Mouse (Mus musculus) testis, adult 2 months (tissue): ENCODE results near the gene Gpx4. TPM values are rescaled to one million over a fixed set of nuclear protein-coding genes. Genes with fewer than 3 reads are reported as not detected.

Experiments
- H3K27ac ChIP-seq: fragments of 200-500 bp; 2 replicates; pipeline ENCODE4 v1.5.1; 2012; ENCODE audit warnings: low read depth, low read length; ENCODE audit not compliant: control insufficient read depth, insufficient read depth
- H3K27me3 ChIP-seq: fragments of 200-500 bp; 2 replicates; pipeline ENCODE4 v1.6.1; 2012; ENCODE audit warnings: mild to moderate bottlenecking, low read length, moderate library complexity; ENCODE audit not compliant: control insufficient read depth, insufficient read depth
- H3K36me3 ChIP-seq: fragments of 200-500 bp; 2 replicates; pipeline ENCODE4 v1.6.1; 2012; ENCODE audit warnings: mild to moderate bottlenecking, low read length; ENCODE audit not compliant: control insufficient read depth, insufficient read depth
- H3K4me1 ChIP-seq: fragments of 200-500 bp; 2 replicates; pipeline ENCODE4 v1.6.1; 2012; ENCODE audit warnings: low read length; ENCODE audit not compliant: control insufficient read depth, insufficient read depth
- H3K4me3 ChIP-seq: fragments of 200-500 bp; 2 replicates; pipeline ENCODE4 v1.5.1; 2012; ENCODE audit warnings: low read depth, mild to moderate bottlenecking, low read length, moderate library complexity, mixed read lengths; ENCODE audit not compliant: control insufficient read depth
- CTCF ChIP-seq: fragments of 200-500 bp; IDR thresholded peaks from 2 replicates; pipeline ENCODE4 v1.5.1; 2012; ENCODE audit warnings: low read depth, mild to moderate bottlenecking, inconsistent platforms, low read length, moderate library complexity; ENCODE audit not compliant: control insufficient read depth, insufficient read depth, insufficient replicate concordance
- POLR2A ChIP-seq: fragments of 200-500 bp; IDR thresholded peaks from 2 replicates; pipeline ENCODE4 v1.6.1; 2012; ENCODE audit warnings: low read depth, mild to moderate bottlenecking, inconsistent platforms, low read length, moderate library complexity; ENCODE audit not compliant: control insufficient read depth
- polyA plus RNA-seq: library from polyadenylated mRNA; depleted of rRNA; stranded (reverse); fragments of >200 nt; gene quantifications from 2 replicates; pipeline ENCODE4 v1.2.3, GENCODE M21; 2012

Gene Gpx4
- polyA plus RNA-seq, 1 experiment, result 3,516 TPM

DNA sequence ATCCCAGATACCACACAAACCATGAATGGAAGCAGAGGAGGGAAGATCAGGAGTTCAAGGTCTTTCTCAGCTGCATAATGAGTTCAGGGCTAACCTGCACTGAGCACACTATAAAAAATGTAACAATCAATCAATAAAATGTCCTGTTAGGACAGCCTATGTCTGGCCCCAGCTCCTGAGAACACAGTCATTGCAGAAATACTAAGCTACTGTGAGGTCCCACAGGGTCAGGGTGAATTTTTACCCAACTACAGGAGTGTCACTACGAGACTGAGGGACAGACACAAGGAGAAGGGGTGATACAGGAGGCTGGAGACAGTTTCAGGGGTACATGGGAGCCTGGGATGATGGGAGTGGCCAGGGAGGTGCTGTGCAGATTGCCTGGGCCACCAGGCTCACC, 31.4 kb downstream of the Gpx4 start:
- Histone ChIP-seq H3K4me1 (no peaks in the 10 kb centered on the region; the same call in 1 of the 2 replicates), H3K27me3 (no peaks in the 10 kb centered on the region), H3K27ac (no peak overlapping the region), H3K36me3 (no peaks in the 10 kb centered on the region), H3K4me3 (no peak overlapping the region)
- TF ChIP-seq CTCF, result no peak
- TF ChIP-seq POLR2A, result no peak

- TF ChIP-seq CTCF, result no peak
- no peak for TF ChIP-seq POLR2A
- no peak overlapping the region for H3K4me3 ChIP-seq
- H3K4me1 ChIP-seq, result no peaks in the 10 kb centered on the region; the same call in 1 of the 2 replicates
- H3K27ac ChIP-seq, result no peak overlapping the region
- no peaks in the 10 kb centered on the region for H3K36me3 ChIP-seq
- no peaks in the 10 kb centered on the region for H3K27me3 ChIP-seq
These were observed 33.6 kb downstream of the Gpx4 start for GRCm38 (mm10) chr10:80080396-80081070.

DNA sequence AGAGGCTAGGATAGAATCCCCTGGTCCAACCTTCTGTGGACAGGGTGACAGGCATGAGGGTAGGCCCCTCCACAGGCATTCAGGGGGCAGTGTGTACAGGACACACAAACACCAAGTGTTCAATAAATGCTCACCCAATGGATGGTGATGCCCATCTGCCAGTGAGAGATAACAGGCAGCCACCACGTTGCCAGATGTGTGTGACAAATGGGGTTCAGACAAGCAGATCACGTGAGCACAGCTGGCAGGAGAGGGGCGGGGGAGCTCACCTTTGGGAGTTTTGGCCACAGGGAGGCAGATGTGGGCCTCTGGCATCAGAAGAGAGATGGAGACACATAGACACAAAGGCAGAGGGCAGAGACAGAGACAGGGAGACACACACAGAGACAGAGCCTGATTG, 34.1 kb downstream of the Gpx4 start:
- H3K4me3 ChIP-seq, result no peak overlapping the region
- no peaks in the 10 kb centered on the region; the same call in 1 of the 2 replicates for H3K4me1 ChIP-seq
- no peak overlapping the region for H3K27ac ChIP-seq
- TF ChIP-seq CTCF (no peak), POLR2A (no peak)
- H3K27me3 ChIP-seq, result no peaks in the 10 kb centered on the region
- no peaks in the 10 kb centered on the region for H3K36me3 ChIP-seq

GRCm38 (mm10) chr10:80084817-80085487, 38.0 kb downstream of the Gpx4 start:
- Histone ChIP-seq H3K27ac (no peak overlapping the region), H3K4me3 (no peak overlapping the region), H3K27me3 (no peaks in the 10 kb centered on the region), H3K4me1 (no peaks in the 10 kb centered on the region), H3K36me3 (no peaks in the 10 kb centered on the region)
- TF ChIP-seq CTCF (no peak), POLR2A (no peak)

DNA sequence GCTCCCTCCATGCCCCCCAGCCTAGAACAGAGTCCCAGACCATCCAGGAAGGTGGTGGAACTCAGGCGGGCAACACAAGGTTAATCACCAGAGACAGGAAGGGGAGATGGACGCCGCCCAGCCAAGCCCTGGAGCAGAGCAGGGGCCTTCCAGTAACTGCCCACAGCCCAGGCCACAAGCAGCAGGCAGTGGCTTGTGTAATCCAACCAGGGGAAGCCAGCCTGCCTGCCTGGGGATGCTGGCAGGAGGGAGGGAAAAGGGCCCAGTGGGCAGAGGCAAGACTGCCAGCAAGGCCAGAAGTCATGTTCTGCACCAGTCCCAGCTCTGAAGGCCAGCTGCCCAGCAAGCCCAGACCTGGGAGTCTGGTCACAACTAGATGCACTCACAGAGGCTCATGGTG, 39.9 kb downstream of the Gpx4 start:
- Histone ChIP-seq H3K36me3 (no peaks in the 10 kb centered on the region), H3K27ac (no peak overlapping the region), H3K4me1 (no peaks in the 10 kb centered on the region), H3K4me3 (no peak overlapping the region), H3K27me3 (no peaks in the 10 kb centered on the region)
- no peak for TF ChIP-seq CTCF
- no peak for TF ChIP-seq POLR2A

DNA sequence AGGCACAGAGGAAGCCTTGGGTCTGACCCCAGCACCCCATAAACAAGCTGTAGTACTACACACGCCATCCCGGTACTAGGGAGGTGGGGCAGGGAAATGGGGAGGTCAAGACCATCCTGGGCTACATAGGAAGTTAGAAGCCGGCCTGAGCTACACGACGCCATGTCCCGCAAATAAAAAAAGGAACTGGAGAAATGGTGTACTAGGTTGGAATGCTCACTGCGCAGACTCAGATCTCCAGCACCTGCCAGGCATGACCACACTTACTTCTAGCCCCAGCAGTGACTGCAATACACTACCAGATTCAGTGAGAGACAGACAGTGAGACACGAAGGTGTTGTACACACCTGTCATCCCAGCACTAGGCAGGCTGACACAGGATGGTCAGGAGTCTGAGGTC, 40.5 kb downstream of the Gpx4 start:
- Histone ChIP-seq H3K27ac (no peak overlapping the region), H3K4me3 (no peak overlapping the region), H3K36me3 (no peaks in the 10 kb centered on the region), H3K4me1 (no peaks in the 10 kb centered on the region; the same call in 1 of the 2 replicates), H3K27me3 (no peaks in the 10 kb centered on the region)
- TF ChIP-seq CTCF (no peak), POLR2A (no peak)

DNA sequence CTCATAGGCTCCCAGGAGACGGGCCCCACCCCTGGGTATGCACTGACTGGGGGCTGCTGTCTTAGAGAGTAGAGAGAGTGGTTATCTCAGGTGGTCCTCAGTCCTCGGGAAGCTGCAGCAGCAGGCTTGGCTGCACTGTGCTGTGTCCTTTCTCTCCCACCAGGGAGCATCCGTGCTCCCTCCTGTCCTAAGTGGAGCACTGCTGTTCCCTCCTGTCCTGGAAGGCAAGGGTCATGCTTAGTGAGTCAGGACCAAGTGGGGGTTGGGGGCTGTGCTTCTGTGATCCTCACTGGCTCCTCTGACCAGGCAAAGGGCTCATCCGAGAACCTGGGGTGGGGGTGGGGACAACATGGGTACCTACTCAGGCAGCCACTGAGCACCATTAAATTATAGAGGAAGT, 42.2 kb downstream of the Gpx4 start:
- H3K27me3 ChIP-seq, result no peaks in the 10 kb centered on the region
- peaks cover 2% of the 10 kb centered on the region; the same call in 1 of the 2 replicates for H3K4me1 ChIP-seq
- no peak overlapping the region for H3K4me3 ChIP-seq
- H3K36me3 ChIP-seq, result no peaks in the 10 kb centered on the region
- no peak overlapping the region for H3K27ac ChIP-seq
- TF ChIP-seq POLR2A (no peak), CTCF (no peak; the same call in 1 of the 2 replicates)
